ENCODE assay signal across 13 mouse cellular contexts in genomic region chr12:58550859-58551761, GRCm38 (mm10).
DNase-seq lines count a peak whose midpoint lies in the region; ATAC-seq and TF ChIP-seq lines count a peak whose summit lies in the region.
"Had no signal": no experiment of that assay in that cellular context is flagged by ENCODE, and none has a peak within 500 bp of the region (broad histone marks: within the 10 kb centered on the region; RNA-seq: fewer than 3 reads in every experiment).

No protein-coding gene starts in this region.

- DNase-seq in midbrain, embryonic 11.5 days (ENCODE audit: low spot score, missing footprints) = peak; percentile 79
- no peak for DNase-seq in midbrain, postnatal 0 days (ENCODE audit: low spot score)
- no peak for DNase-seq in embryonic facial prominence, embryonic 14.5 days (ENCODE audit: low spot score)
- DNase-seq in limb, embryonic 11.5 days (ENCODE audit: low spot score) = no peak
- DNase-seq in adrenal gland, postnatal 14 days = no peak
- DNase-seq in gastrocnemius, postnatal 4 days (ENCODE audit: low spot score in 2 of 2) = no peak
- no peak for DNase-seq in thymus, adult 18-20 months
- DNase-seq: adrenal gland, postnatal 25 days; heart, adult 11 months; kidney, postnatal 10 days; layer of hippocampus, postnatal 36 days; right cerebral cortex, postnatal 4 days; thymus, postnatal 25 days had no signal

- H3K27me3 ChIP-seq in midbrain, embryonic 11.5 days (ENCODE audit: control insufficient read depth, insufficient read depth, low read length) = no peaks in the 10 kb centered on the region
- no peaks in the 10 kb centered on the region for H3K27me3 ChIP-seq in midbrain, postnatal 0 days (ENCODE audit: insufficient read depth, low read length)
- no peaks in the 10 kb centered on the region for H3K27me3 ChIP-seq in embryonic facial prominence, embryonic 14.5 days (replicated peaks; ENCODE audit: control insufficient read depth, insufficient read depth, low read length)
- no peaks in the 10 kb centered on the region for H3K27me3 ChIP-seq in limb, embryonic 11.5 days (ENCODE audit: control insufficient read depth, insufficient read depth, low read length)

- no peak overlapping the region for H3K4me3 ChIP-seq in midbrain, embryonic 11.5 days (ENCODE audit: low read depth, low read length)
- no peak overlapping the region for H3K4me3 ChIP-seq in midbrain, postnatal 0 days (ENCODE audit: low read depth, low read length)
- no peak overlapping the region for H3K4me3 ChIP-seq in embryonic facial prominence, embryonic 14.5 days (ENCODE audit: low read depth, low read length)
- no peak overlapping the region for H3K4me3 ChIP-seq in limb, embryonic 11.5 days (ENCODE audit: low read depth, low read length)

- H3K36me3 ChIP-seq in midbrain, embryonic 11.5 days (ENCODE audit: control insufficient read depth, insufficient read depth, low read length) = no peaks in the 10 kb centered on the region
- H3K36me3 ChIP-seq in midbrain, postnatal 0 days (ENCODE audit: insufficient read depth, low read length) = no peaks in the 10 kb centered on the region
- no peaks in the 10 kb centered on the region for H3K36me3 ChIP-seq in embryonic facial prominence, embryonic 14.5 days (ENCODE audit: control insufficient read depth, insufficient read depth, low read length)
- H3K36me3 ChIP-seq in limb, embryonic 11.5 days (ENCODE audit: control insufficient read depth, insufficient read depth, low read length) = no peaks in the 10 kb centered on the region

- no peaks in the 10 kb centered on the region for H3K9me3 ChIP-seq in midbrain, embryonic 11.5 days (ENCODE audit: control insufficient read depth, low read length)
- H3K9me3 ChIP-seq in midbrain, postnatal 0 days (ENCODE audit: low read length) = no peaks in the 10 kb centered on the region
- no peaks in the 10 kb centered on the region for H3K9me3 ChIP-seq in embryonic facial prominence, embryonic 14.5 days (ENCODE audit: control insufficient read depth, low read length)
- H3K9me3 ChIP-seq in limb, embryonic 11.5 days (ENCODE audit: control insufficient read depth, low read length) = no peaks in the 10 kb centered on the region

- no peak for ATAC-seq in midbrain, embryonic 11.5 days (ENCODE audit: low FRiP score)
- no peak for ATAC-seq in midbrain, postnatal 0 days (ENCODE audit: low FRiP score)
- ATAC-seq in embryonic facial prominence, embryonic 14.5 days (ENCODE audit: low read depth) = no peak
- ATAC-seq in limb, embryonic 11.5 days (ENCODE audit: insufficient number of reproducible peaks, low FRiP score, low TSS enrichment, low read depth) = peak; percentile 80

- H3K27ac ChIP-seq in midbrain, embryonic 11.5 days (ENCODE audit: low read depth, low read length) = no peak overlapping the region
- H3K27ac ChIP-seq in midbrain, postnatal 0 days (ENCODE audit: low read depth, low read length) = no peak overlapping the region
- H3K27ac ChIP-seq in embryonic facial prominence, embryonic 14.5 days (replicated peaks; ENCODE audit: low read depth, low read length) = no peak overlapping the region
- no peak overlapping the region for H3K27ac ChIP-seq in limb, embryonic 11.5 days (replicated peaks; ENCODE audit: low read depth, low read length)

- 32% methylated on average over 9 of the region's 9 CpGs for WGBS in midbrain, embryonic 11.5 days
- 27% methylated on average over 9 of the region's 9 CpGs for WGBS in midbrain, postnatal 0 days
- WGBS in embryonic facial prominence, embryonic 14.5 days = 30% methylated on average over 9 of the region's 9 CpGs
- 40% methylated on average over 9 of the region's 9 CpGs for WGBS in limb, embryonic 11.5 days

- H3K9ac ChIP-seq in midbrain, embryonic 11.5 days (ENCODE audit: low read length) = no peak overlapping the region
- H3K9ac ChIP-seq in midbrain, postnatal 0 days (replicated peaks; ENCODE audit: low read length, poor library complexity, severe bottlenecking) = no peak overlapping the region
- no peak overlapping the region for H3K9ac ChIP-seq in embryonic facial prominence, embryonic 14.5 days (ENCODE audit: low read depth, low read length)
- no peak overlapping the region for H3K9ac ChIP-seq in limb, embryonic 11.5 days (ENCODE audit: low read length)

- no peak for TF ChIP-seq CTCF in midbrain, postnatal 0 days (IDR thresholded peaks at IDR 0.05)

- no peak overlapping the region for H3K4me2 ChIP-seq in midbrain, embryonic 11.5 days
- no peak overlapping the region for H3K4me2 ChIP-seq in midbrain, postnatal 0 days (ENCODE audit: low read depth, low read length, poor library complexity, severe bottlenecking)
- H3K4me2 ChIP-seq in embryonic facial prominence, embryonic 14.5 days (ENCODE audit: low read depth, low read length) = peak overlapping the region; percentile 24; the same call in 1 of the 2 replicates
- no peak overlapping the region for H3K4me2 ChIP-seq in limb, embryonic 11.5 days (ENCODE audit: low read depth, severe bottlenecking)

- 0 out of 2 replicates have a peak, but pooled peaks cover 4% of the 10 kb centered on the region for H3K4me1 ChIP-seq in midbrain, embryonic 11.5 days (ENCODE audit: control insufficient read depth, insufficient read depth, low read length)
- H3K4me1 ChIP-seq in midbrain, postnatal 0 days (ENCODE audit: insufficient read depth, low read length) = no peaks in the 10 kb centered on the region
- H3K4me1 ChIP-seq in embryonic facial prominence, embryonic 14.5 days (ENCODE audit: control insufficient read depth, insufficient read depth, low read length) = no peaks in the 10 kb centered on the region
- H3K4me1 ChIP-seq in limb, embryonic 11.5 days (ENCODE audit: control insufficient read depth, insufficient read depth, low read length) = no peaks in the 10 kb centered on the region
